Mouse (Mus musculus): ENCODE measurements around the gene Olfr272. TPM values are rescaled to one million over a fixed set of nuclear protein-coding genes. Genes with fewer than 3 reads are reported as not detected.
A peak's percentile ranks its signal among the peaks of the same experiment; 100 is the strongest.

Gene Olfr272
- not detected in 2 replicates for total RNA-seq (2014; rRNA removed)
- not detected in 2 replicates for polyA plus RNA-seq (2015; fragmentation: Nextera tagmentation; extraction: Ambion mirVana)

DNA sequence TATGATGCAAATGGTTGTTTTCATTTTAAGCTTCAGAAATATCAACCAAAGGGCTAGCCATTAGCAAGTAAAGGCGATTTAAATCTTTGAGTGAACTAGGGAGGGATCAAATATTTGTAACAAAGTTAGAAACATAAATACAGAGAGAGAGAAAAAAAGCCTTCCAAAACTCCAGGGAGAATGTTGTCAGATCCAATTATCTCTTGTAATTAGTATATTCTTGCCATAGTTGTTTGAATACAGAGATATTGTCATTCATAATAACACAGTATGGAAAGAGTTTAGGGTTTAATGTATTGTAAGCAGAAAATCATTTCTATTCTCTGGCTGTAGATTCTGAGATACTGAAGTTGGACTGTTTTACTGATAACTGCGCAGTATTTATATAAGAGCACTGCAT is at the start of gene Olfr272:
TSS of gene Olfr272 (minus strand) at position 101 of the 400 bp plus-strand sequence.
- Histone ChIP-seq H3K4me1 (ENCODE audit: insufficient read depth) (no peaks in the 10 kb centered on the region), H3K36me3 (ENCODE audit: insufficient read depth) (no peaks in the 10 kb centered on the region), H3K9me3 (ENCODE audit: low read length) (no peaks in the 10 kb centered on the region), H3K9ac (no peak within 1 kb of the TSS), H3K27ac (ENCODE audit: low read depth, low read length) (no peak within 1 kb of the TSS), H3K4me3 (ENCODE audit: low read depth, low read length) (no peak within 1 kb of the TSS), H3K4me2 (ENCODE audit: low read depth) (no peak within 1 kb of the TSS), H3K27me3 (ENCODE audit: insufficient read depth, low read length) (no peaks in the 10 kb centered on the region)
- TF ChIP-seq CTCF (IDR thresholded peaks at IDR 0.05; ENCODE audit: low read depth): no peak
- ATAC-seq: no peak
- 95% methylated on average over 2 of the region's 2 CpGs for WGBS
- DNase-seq: no peak

DNA sequence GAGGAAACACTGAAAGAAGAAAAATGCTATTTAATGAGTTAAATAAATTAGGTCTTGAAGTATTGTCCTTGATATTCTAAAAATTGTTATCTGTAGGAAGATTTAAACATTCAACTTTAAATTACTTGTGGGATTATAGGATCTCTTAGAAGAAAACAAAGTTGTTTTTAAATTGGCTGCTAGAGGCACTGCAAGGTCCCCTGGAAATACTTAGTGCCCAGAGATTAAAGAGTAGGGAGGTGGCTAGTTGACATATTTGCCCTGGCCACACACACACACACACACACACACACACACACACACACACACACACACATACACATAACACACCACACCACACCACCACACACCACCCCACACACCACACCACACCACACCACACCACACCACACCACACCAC is 45.3 kb upstream of the Olfr272 start, which contains the start of gene Olfr270:
TSS of gene Olfr270 (plus strand) at position 301 of the 400 bp plus-strand sequence.
- DNase-seq (no peak), ATAC-seq (no peak)
- no peak within 1 kb of the TSS for H3K4me3 ChIP-seq (ENCODE audit: low read depth, low read length)

DNA sequence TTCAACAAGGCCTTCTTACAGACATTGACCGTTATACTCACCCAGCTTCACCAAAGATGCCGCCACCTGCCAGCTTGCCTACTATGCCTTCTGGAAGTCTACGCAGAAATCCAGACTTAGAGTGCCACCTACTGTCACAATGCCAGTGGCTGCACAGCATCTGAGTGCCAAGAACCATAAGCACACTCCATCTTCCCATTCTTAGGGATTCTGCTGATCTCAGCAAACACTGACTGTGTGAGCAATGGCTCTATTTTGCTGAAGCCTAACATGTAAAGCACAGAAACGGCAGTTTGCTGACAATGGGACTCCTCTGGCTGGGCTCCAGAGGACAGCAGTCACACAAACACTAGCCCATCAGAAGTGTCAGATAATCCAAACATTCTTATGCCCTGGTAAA is 39.7 kb upstream of the Olfr272 start:
- H3K4me3 ChIP-seq (ENCODE audit: low read depth, low read length): no peak overlapping the region
- peak; percentile 69 for ATAC-seq
- no peak overlapping the region for H3K9ac ChIP-seq
- TF ChIP-seq CTCF (IDR thresholded peaks at IDR 0.05; ENCODE audit: low read depth): peak; percentile 66
- no peak overlapping the region for H3K27ac ChIP-seq (ENCODE audit: low read depth, low read length)
- H3K4me1 ChIP-seq (ENCODE audit: insufficient read depth): no peaks in the 10 kb centered on the region
- 29% methylated on average over 4 of the region's 4 CpGs for WGBS
- peak; percentile 74 for DNase-seq
- H3K36me3 ChIP-seq (ENCODE audit: insufficient read depth): no peaks in the 10 kb centered on the region
- H3K9me3 ChIP-seq (ENCODE audit: low read length): no peaks in the 10 kb centered on the region
- no peaks in the 10 kb centered on the region for H3K27me3 ChIP-seq (ENCODE audit: insufficient read depth, low read length)
- H3K4me2 ChIP-seq (ENCODE audit: low read depth): no peak overlapping the region

More for the DNA sequence above, 45.3 kb upstream of the Olfr272 start, which contains the start of gene Olfr270:
- no peak within 1 kb of the TSS for H3K9ac ChIP-seq
- H3K27me3 ChIP-seq (ENCODE audit: insufficient read depth, low read length): no peaks in the 10 kb centered on the region
- H3K27ac ChIP-seq (ENCODE audit: low read depth, low read length): no peak within 1 kb of the TSS
- TF ChIP-seq CTCF (IDR thresholded peaks at IDR 0.05; ENCODE audit: low read depth): no peak
- H3K4me1 ChIP-seq (ENCODE audit: insufficient read depth): no peaks in the 10 kb centered on the region
- H3K9me3 ChIP-seq (ENCODE audit: low read length): no peaks in the 10 kb centered on the region
- no peaks in the 10 kb centered on the region for H3K36me3 ChIP-seq (ENCODE audit: insufficient read depth)
- no peak within 1 kb of the TSS for H3K4me2 ChIP-seq (ENCODE audit: low read depth)

DNA sequence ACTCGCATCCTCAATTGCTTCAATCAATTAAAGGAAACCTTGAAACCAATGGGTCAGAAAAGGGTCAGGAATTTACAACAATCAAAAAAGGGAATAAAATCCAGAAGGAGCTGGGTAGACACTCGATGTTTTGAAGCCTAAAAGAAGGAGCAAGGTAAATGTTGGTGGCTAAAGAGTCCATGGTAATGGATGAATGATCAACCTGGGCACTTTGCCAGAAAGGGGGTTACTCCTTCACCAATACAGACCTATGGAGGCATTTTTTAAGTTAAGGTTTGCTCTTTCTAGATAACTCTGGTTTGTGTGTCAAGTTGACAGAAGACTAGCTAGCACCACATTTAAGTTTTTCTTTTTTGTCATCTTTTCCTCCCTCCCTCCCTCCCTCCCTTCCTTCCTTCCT is 30.0 kb upstream of the Olfr272 start:
- no peaks in the 10 kb centered on the region for H3K9me3 ChIP-seq (ENCODE audit: low read length)

DNA sequence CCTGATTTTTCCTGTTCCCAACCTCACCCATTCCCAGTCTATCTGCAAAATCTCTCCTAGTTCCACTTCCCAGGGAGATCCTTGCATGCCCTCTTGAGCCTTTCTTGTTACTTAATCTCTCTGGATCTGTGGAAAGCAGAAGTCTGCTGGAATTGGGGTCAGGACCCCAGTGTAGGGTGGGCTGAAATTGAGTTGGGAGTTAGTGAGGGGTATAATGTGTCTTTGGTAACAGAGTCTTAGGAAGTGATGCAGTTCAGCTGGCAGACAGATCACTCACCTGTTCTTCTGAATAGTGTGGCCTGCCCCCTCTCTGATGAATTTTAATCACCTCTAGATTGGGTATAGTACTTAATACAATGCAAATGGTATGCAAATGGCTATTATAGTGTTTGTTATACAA is 27.7 kb upstream of the Olfr272 start:
- TF ChIP-seq CTCF (IDR thresholded peaks at IDR 0.05; ENCODE audit: low read depth): no peak
- no peaks in the 10 kb centered on the region for H3K4me1 ChIP-seq (ENCODE audit: insufficient read depth)
- no peak overlapping the region for H3K27ac ChIP-seq (ENCODE audit: low read depth, low read length)
- ATAC-seq (no peak), DNase-seq (no peak)
- no peak overlapping the region for H3K4me2 ChIP-seq (ENCODE audit: low read depth)
- H3K27me3 ChIP-seq (ENCODE audit: insufficient read depth, low read length): no peaks in the 10 kb centered on the region
- no peak overlapping the region for H3K4me3 ChIP-seq (ENCODE audit: low read depth, low read length)
- no peaks in the 10 kb centered on the region for H3K36me3 ChIP-seq (ENCODE audit: insufficient read depth)
- no peak overlapping the region for H3K9ac ChIP-seq
- H3K9me3 ChIP-seq (ENCODE audit: low read length): no peaks in the 10 kb centered on the region

More for the DNA sequence above, 30.0 kb upstream of the Olfr272 start:
- ATAC-seq (no peak), DNase-seq (no peak)
- Histone ChIP-seq H3K4me2 (ENCODE audit: low read depth) (no peak overlapping the region), H3K27me3 (ENCODE audit: insufficient read depth, low read length) (no peaks in the 10 kb centered on the region), H3K4me1 (ENCODE audit: insufficient read depth) (no peaks in the 10 kb centered on the region), H3K9ac (no peak overlapping the region), H3K36me3 (ENCODE audit: insufficient read depth) (no peaks in the 10 kb centered on the region), H3K4me3 (ENCODE audit: low read depth, low read length) (no peak overlapping the region), H3K27ac (ENCODE audit: low read depth, low read length) (no peak overlapping the region)
- no peak for TF ChIP-seq CTCF (IDR thresholded peaks at IDR 0.05; ENCODE audit: low read depth)
- 82% methylated on average over 2 of the region's 2 CpGs for WGBS

DNA sequence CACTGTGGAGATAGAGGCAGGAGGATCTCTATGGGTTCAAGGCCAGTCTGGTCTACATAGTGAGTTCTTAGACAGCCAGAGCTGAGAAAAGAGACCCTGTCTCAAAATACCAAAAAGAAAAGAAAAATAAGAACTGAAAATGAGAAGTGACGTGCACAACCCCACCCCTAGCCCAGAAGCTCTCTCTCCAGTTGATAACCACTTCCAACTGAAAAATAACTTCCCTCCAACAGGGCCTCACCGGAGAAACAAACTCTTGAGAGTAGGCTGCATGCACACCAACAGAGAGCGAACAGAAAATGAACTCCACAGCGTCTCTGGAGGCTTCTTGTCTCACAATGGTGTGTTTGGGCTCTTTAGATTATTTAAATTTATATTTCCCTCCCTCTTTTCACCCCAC is 11.5 kb upstream of the Olfr272 start:
- no peak for TF ChIP-seq CTCF (IDR thresholded peaks at IDR 0.05; ENCODE audit: low read depth)
- Histone ChIP-seq H3K9me3 (ENCODE audit: low read length) (no peaks in the 10 kb centered on the region), H3K4me3 (ENCODE audit: low read depth, low read length) (no peak overlapping the region), H3K27me3 (ENCODE audit: insufficient read depth, low read length) (no peaks in the 10 kb centered on the region), H3K4me2 (ENCODE audit: low read depth) (no peak overlapping the region), H3K4me1 (ENCODE audit: insufficient read depth) (no peaks in the 10 kb centered on the region), H3K36me3 (ENCODE audit: insufficient read depth) (no peaks in the 10 kb centered on the region), H3K9ac (no peak overlapping the region), H3K27ac (ENCODE audit: low read depth, low read length) (no peak overlapping the region)
- WGBS: 92% methylated on average over 4 of the region's 4 CpGs
- no peak for ATAC-seq
- no peak for DNase-seq

DNA sequence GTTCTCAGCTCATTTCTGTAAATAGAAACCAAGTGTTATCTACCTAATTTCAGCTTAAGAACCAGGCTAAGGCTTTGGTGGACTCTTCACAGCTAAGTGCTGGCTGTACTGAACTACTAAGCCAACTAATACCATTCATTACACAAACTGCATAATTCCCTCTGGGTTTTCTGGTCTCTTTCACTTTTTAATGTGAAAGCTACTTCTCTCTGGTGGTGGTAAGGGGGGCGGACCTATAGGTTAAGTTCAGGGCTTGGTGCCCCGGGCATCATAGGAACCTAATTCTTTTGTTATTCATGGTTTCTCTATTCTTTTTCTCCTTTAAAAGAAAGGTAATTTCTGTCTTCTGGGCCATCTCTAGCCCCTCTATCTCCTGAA is 1.7 kb downstream of the Olfr272 start:
- Histone ChIP-seq H3K4me3 (ENCODE audit: low read depth, low read length) (no peak overlapping the region), H3K9me3 (ENCODE audit: low read length) (no peaks in the 10 kb centered on the region), H3K4me2 (ENCODE audit: low read depth) (no peak overlapping the region), H3K9ac (no peak overlapping the region), H3K4me1 (ENCODE audit: insufficient read depth) (no peaks in the 10 kb centered on the region), H3K27ac (ENCODE audit: low read depth, low read length) (no peak overlapping the region), H3K36me3 (ENCODE audit: insufficient read depth) (no peaks in the 10 kb centered on the region), H3K27me3 (ENCODE audit: insufficient read depth, low read length) (no peaks in the 10 kb centered on the region)
- no peak for ATAC-seq
- 90% methylated on average over 2 of the region's 2 CpGs for WGBS
- TF ChIP-seq CTCF (IDR thresholded peaks at IDR 0.05; ENCODE audit: low read depth): no peak
- DNase-seq: no peak
